Mouse (Mus musculus) naive thymus-derived CD4-positive, alpha-beta T cell, adult 2 months (primary cell): Measurements from ENCODE around the gene Ubxn6.

Source experiments
- DNase-seq: peaks from one replicate; pipeline ENCODE4 v3.0.0-alpha.2; 2011; ENCODE audit warnings: low read depth

Gene Ubxn6

GRCm38 (mm10) chr17:56054938-56055337, 19.9 kb downstream of the Ubxn6 start:
- DNase-seq = no peak

DNA sequence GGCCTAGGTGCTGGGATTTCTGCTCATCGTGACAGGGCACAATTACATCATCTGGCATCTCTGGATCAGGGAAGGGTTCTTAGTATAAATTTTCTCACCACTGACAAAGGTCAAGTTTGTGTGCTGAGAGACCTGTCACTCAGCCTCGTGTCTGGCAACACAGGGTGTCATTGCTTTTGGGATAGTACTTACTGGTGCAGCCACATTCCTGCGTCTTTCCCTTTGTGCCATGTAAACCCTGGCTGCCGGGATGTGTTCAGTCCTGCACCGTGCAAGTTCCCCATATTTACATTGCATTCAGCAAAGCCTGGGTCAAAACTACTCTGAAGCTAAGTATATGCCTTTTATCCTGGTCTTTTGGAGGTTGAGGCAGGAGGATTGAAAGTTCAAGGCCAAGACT, 23.5 kb downstream of the Ubxn6 start:
- no peak for DNase-seq

DNA sequence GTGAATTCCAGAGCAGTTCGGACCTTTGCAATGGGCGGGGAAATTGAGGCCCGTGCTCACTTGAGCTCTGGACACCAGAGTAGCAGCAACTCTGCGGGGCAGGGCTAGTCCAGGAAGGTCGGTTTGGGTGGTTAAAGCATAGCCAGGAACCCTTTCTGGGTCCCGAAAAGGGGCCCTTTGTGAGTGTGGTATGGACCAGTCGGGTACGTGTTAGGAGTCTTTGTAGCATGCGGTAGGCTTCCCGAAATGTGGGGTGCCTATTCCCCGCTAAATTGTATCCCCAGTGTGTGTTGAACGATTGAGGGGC, 34.0 kb downstream of the Ubxn6 start:
- no peak for DNase-seq

DNA sequence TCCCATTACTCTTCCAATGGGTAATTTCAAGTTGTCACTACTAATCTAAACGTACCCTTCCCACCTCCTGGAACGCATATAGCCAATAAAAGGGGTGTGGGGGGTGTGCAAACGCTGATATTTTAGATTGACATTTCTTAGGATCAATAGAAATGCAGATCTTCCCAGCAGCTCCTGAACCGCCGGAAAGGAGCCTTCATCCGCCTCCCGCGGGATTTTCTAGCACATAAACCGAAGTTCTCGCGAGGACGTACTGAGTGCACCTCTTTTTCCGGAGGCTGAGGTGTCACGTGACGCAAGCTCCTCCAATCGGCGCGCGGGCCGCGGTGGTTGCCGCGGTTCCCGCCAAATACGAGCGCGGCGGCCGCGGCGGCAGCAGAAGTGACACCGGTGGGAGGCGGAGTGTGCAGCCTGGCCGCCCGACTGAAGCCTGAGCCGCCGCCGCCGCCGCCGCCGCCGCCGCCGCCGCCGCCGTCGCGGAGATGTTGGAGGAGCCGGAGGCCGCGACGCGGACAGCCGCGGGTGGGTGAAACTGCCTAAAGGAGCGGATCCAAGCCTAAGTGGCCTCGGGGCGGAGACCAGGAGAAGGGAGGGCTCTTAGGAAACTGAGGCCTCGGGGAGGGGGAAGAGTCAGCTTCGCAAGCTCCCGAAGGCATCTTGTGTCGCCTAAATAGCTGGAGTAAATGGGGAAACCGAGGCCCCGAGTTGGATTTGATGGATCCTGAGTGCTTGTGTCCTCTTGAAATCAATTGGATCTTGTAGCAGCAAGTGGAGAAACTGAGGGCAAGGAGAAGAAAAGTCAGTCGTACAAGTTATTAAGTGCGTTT, 34.6 kb downstream of the Ubxn6 start, which contains the start of gene Chaf1a:
TSS of gene Chaf1a (plus strand) at position 410 of the 827 bp plus-strand sequence.
- DNase-seq = peak; percentile 96

GRCm38 (mm10) chr17:56039345-56039744, 35.5 kb downstream of the Ubxn6 start:
- no peak for DNase-seq

DNA sequence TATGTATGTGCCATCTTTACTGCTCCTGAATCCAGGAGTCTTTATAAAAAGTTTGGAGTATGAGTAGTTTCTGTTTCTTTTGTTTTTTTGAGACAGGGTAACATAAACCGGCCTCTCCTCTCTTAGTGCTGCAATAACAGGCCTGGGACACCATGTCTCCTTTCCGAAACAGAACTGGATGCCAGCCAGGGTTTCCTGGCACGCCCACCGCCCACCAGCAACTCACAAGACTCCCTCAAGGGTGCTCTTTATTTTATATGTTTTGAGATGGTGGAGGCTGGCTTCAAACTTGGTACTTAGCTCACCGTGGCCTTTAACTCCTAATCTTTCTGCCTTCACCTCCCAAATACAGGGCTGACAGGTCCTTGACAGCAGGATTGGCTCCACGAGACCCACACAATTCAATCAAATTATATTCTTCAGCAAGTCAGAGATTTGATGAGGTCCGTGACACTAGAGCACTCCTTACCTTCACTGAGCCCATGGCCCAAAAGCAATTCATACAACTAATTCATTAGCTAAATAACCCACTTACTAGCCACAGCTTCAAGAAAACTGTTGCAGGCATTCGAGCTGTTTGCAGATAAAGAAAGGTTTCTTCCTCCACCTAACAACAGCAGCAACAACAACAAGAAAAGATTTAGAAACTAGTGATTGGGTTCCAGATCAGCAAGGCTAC, 36.1 kb downstream of the Ubxn6 start:
- DNase-seq = peak; percentile 18

DNA sequence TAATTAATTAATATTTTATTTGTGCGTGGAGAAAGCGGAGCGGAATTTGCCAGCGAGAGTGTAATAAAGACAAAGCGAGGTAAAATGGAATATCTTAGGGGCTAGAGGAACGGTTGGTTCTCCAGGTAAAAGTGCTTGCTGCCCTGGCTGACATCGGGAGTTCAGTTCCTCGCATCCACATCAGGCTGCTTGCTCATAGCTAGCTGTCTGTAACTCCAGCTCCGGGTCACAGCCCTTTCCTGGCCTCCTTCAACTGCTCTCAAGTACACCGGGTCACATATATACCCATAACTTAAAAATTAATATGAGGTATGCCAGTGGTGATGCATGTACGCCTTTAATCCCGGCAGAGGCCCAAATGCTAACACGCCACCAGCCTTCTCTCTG, 37.9 kb downstream of the Ubxn6 start:
- DNase-seq = no peak

DNA sequence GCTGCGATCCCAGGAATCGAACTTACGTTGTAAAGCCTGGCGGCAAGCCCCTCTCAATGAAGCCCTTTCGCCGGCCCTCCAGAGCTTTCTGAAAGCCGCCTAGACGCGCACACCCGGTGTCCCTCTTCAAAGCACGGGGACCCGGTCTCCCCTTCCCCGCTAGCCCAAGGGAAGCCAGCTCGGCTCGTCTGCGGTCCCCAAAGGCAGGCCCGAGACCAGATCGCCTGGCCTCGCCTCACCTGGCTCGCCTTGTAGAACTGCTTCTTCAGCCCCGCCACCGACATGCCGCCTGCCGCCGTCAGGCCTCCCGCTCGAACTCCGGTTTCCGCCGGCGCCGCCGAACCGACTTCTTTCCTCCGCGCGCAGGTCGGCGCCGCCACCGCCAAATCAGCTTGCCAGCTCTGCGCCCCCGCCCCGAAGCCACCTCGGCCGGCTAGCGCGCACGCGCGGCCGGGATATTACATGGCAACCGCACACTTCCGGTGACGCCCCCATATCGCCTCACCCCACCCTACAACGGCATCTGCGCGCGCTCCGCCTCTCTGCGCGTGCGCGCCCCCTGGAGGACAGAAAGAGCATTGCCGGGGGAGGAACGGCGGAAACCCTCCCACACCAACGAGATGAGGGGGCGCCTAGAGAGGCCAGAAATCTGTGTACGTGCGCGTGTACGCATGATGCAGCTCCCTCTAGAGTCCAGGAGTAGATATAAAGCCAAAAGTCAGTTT, 38.5 kb downstream of the Ubxn6 start, which contains the start of gene Sh3gl1:
TSS of gene Sh3gl1 (minus strand) at position 460 of the 725 bp plus-strand sequence.
- peak; percentile 100 for DNase-seq

GRCm38 (mm10) chr17:56035216-56035615, 39.6 kb downstream of the Ubxn6 start:
- DNase-seq = peak; percentile 38

GRCm38 (mm10) chr17:56034726-56035100, 40.1 kb downstream of the Ubxn6 start:
- DNase-seq = no peak

DNA sequence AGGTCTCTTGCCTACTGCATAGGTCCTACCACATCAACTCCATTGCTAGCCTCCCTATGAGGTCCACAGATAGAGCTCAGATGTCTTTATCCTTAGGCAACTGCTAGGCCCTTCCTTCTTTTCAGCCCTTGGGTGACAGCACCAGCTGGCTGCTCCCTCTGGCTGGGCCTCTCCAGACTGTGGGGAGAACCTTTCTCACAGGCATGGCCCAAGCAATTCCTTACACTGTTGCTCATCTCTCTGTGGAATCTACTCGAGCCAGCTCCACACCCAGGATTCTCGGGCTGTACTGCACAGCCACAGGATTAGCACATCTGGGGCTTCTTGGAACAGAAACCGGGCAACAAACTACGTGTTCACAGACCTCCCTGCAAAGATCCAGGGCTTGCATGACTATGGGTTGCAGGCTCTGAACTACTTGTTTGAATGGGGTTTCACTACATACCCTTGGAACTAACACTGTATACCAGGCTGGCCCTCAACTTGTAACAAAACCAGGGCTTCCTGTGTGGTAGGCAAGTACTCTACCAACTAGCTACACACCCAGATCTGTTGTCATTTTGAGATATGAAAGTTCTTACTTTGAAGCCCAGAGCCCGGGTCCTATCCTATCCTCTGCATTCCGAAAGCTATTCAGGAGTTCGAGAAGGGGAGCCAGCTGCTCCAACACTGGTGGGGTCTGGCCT, 40.6 kb downstream of the Ubxn6 start:
- DNase-seq = peak; percentile 66

DNA sequence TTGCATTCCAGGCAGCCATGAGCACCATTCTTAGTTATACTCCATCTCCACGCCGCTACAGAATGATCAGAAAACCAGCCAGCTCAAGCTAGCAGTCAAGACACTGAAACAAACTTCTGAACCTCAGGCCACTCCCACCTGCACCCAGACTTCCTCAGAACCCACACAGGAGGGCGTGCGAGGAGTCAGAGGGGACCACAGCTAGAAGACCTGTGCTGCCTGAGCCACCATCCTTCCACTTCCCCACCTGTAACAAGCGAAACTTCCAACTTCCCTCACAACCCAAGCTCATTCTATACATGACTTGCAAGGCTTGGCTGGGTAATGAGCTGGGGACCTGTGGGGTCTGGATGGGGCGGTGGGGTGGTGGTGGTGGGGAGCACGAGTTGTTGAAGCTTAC, 42.0 kb downstream of the Ubxn6 start:
- peak; percentile 58 for DNase-seq

DNA sequence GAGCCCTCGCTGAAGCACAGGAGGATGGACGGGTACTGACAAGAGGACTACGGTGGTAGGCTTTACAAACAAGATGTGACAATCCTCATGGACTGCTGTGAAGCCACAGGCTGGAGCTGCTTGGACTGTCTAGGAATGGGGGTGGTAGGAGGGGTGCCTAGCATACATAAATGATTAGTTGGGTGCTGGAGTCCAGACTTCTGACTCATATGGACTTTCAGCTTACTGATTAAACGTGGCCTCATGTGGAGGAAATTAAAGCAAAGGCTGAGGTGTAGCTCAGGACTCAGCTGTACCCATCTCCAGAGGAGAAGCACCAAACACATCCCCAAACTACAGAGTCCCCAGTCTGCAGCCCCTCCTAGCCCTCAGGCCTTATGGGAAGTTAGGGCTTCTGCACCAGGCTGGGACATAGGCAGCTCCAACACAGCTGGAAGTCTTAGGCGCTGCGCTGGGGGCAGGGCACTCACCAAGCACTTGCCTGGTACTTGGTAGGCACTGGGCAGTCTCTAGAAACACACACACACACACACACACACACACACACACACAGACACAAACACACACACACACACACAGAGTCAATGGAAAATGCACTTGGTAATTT, 42.6 kb downstream of the Ubxn6 start:
- peak; percentile 14 for DNase-seq

GRCm38 (mm10) chr17:56031431-56031830, 43.4 kb downstream of the Ubxn6 start:
- DNase-seq = no peak

DNA sequence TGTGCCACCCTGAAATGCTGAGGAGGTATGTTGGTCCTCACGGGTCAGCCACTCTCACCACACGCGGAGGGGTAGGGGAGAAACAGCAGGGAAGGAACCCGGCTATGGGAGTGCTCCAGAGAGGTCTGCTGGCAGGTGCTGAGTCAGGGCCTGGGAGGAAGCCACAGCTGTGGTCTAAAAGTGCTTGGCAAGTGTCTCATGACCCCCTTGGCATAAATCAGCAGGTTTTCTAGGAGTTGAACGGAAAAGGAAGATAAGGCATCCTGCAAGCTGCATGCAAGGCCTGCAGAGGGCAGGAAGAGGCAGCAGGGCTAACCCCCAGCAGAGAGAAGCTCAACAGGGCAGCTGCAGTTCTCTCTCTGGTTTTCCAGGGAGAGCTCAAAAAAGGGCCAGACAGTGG, 43.9 kb downstream of the Ubxn6 start:
- DNase-seq = peak; percentile 35

GRCm38 (mm10) chr17:56030238-56030870, 44.5 kb downstream of the Ubxn6 start:
- no peak for DNase-seq

- no peak for DNase-seq
Measured at GRCm38 (mm10) chr17:56027801-56028441, 46.9 kb downstream of the Ubxn6 start.

GRCm38 (mm10) chr17:56026881-56027280, 47.9 kb downstream of the Ubxn6 start:
- peak; percentile 22 for DNase-seq

GRCm38 (mm10) chr17:56026303-56026702, 48.5 kb downstream of the Ubxn6 start:
- no peak for DNase-seq

DNA sequence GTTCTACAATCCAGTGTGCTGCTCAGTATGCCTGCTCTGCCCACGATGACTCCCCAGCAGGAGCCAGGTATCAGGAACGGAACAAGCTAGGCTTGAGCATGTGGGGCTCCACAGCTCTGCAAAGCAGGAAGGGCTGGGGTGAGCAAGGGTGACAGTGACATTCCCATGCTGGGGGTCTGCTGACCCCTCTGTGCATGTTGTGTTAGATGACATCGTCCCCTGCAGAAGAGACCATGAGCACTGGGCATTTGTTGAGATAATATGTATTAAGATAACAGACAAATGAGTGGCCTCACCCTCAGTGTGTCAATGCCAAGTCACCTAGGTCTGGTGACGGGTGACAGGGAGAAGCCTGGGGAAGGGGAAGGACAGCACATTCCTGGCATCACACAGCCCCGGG, 49.9 kb downstream of the Ubxn6 start:
- DNase-seq = no peak

GRCm38 (mm10) chr17:56024476-56024875, 50.4 kb downstream of the Ubxn6 start:
- no peak for DNase-seq
